Mouse (Mus musculus): Measurements from ENCODE around the gene Keap1.
"Not testable (repeated sequence)": the region's sequence is repeated elsewhere in the genome, so short reads cannot be mapped to it uniquely, and the experiment has no call there.

Keap1 gene

DNA sequence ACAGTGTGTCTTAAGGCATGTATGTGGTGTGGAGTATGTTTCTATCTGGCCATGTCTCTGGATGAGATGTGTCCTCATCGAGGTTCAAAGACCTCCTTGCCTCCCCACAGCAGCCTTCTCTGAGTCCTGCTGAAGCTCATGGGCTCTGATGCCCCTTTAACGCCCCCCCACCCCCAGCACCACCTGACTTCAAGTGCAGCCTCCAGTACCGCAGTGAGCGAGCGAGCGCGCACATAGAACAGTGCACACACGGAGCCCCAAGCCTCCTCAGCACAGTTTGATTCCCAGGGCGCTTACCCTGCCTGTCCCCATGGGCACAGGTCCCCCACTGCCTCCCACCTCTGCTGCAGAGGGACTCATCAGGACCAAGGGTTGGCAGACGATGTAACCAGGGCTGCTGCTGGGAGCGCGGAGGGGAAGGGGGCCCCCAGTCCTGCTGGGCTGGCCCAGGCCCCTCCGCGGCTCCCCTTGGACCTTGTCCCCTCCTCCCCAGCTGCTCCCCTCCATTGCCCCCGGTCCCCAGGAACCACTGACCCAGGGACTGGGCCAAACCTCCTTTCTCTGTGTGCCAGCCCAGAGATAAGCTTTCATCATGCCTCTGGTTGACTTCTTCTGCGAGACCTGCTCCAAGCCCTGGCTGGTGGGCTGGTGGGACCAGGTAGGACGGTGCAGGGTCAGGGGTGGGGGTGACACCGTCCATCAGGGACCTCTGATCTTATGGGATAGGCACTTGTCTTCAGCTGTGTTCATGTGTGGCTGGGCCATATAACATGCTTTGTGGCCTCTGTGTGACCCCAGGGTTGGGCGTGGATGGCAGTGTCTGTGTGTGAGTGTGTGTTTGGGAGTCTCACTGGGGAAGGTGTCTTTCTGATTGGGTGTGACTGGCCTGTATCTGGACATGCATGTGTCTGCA is 42.4 kb downstream of the Keap1 start:
- no peak for DNase-seq (ENCODE audit: low read depth, low spot score)

DNA sequence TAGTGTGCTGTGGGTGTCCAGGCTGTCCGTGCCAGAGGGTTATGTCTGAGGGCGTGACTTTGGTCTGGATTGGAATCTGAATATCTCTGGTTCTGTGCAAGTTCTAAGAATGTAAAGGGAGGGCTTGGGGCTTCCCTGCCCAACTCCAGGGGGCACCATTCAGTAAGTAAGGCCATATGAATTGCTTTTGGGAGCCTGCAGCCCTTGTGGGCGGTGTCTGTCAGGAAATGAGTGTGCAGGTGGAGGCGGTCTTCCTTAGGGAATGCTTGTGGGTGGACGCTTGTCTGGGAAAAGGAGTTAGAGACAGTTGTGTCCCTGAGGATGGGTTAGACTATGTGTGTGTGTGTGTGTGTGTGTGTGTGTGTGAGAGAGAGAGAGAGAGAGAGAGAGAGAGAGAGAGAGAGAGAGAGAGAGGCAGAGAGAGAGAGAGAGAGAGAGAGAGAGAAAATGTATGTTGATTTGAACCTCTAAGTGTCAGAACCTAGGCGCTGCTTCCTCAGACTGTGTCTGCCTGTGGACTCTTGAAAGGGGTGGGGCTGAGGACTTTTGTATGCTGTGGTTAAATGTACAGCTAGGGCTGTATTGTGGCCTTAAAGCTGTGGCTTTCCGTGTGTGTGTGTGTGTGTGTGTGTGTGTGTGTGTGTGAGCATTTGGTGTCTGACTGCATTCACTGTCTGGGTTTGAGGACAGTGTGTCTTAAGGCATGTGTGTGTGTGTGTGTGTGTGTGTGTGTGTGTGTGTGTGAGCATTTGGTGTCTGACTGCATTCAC is 43.2 kb downstream of the Keap1 start:
- DNase-seq (ENCODE audit: low read depth, low spot score): not testable (repeated sequence)

DNA sequence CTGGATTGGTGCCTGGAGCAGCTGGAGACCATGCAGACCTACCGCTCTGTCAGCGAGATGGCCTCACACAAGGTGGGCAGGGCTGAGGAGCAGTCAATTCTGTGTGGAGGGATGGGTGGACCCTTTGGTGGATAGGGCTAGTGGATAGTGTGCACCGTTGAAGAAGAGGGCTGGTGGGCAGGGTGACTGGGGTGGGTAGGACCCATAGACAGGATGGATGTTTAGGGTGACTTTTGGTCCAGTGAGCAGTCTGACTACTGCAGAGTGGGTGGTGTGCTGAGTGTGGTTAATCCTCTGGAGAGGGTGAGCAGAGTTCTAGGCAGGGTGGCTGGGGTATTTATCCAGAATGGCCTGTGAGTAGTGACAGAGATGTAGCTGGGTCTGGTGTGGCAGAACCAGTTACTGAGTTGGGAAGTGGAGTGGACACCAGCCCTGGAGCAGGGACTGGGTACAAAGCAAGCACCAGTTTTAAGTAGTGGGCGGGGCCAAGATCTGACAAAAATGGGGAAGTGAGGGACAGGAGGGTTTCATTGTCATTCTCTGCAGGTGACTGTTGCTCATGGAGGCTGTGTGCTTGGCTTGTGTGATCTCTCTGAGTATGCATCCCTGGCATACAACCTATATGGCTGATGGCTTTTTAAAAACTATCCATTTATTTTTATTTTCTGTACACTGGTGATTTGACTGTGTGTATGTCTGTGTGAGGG is 44.2 kb downstream of the Keap1 start:
- DNase-seq (ENCODE audit: low read depth, low spot score): no peak

DNA sequence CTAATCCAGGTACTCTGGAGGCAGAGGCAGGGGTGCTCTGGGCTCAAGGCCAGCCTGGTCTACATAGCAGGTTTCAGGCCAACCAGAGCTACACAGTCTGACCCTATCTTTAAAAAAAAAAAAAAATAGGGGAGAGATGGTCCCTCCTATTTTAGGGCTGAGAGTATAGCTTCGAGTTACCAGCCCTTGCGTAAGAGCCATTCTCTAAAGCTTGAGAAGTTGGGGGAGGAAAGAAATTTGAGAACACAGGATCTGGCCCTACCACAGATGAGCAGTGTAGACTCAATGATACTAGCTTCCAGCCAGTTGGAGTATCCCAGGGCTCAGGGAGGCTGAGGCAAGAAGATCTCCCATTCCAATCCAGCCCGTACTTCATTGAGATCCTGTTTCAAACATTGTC is 45.4 kb downstream of the Keap1 start:
- no peak for DNase-seq (ENCODE audit: low read depth, low spot score)

DNA sequence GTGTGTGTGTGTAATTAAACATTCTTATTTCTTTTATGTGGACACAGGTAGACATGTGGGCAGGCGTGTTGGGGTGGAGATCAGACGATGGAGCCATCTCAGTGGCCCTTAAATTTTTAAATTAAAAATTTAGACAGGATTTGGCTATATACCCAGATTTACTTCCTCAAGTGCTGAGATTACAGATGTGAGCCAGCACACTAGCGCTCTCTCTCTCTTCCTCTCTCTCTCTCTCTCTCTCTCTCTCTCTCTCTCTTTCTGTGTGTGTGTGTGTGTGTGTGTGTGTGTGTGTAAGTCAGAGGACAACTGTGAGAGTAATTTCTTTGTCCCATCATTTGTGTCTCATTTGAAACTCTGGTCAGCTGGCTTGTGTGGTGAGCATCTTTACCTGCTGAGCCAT is 48.5 kb downstream of the Keap1 start:
- no peak for DNase-seq (ENCODE audit: low read depth, low spot score)

DNA sequence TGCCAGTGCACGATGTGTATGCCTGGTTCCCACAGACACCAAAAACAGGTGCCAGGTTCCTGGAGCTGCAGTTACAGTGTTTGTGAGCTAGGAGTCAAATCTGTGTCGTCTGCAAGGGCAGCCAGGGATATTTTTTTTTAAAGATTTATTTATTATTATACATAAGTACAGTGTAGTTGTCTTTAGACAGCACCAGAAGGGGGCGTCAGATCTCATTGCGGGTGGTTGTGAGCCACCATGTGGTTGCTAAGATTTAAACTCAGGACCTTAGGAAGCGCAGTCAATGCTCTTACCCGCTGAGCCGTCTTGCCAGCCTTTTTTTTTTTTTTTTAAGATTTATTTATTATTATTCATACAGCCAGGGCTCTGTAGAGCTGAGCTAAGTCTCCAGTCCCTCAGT is 49.3 kb downstream of the Keap1 start:
- DNase-seq (ENCODE audit: low read depth, low spot score): no peak

DNA sequence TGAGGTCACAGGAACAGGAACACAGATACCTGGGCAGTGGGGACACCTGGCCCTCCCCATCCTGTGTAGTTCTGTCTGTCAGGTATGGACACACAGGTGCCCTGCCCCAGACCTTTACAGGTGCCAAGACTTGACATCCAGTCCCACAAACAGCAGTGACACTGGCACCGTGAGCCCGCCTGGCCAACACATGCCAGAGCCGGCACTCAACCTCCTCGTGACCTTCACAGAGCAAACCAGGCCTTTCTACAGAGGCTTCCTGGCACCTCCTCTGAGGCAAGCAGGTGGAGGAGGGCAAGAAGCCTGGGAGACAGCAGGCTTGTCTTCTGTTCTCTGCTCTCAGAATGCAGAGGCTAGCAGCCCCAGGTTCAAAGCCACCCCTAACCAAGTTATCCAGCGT is 53.7 kb downstream of the Keap1 start:
- no peak for DNase-seq (ENCODE audit: low read depth, low spot score)

DNA sequence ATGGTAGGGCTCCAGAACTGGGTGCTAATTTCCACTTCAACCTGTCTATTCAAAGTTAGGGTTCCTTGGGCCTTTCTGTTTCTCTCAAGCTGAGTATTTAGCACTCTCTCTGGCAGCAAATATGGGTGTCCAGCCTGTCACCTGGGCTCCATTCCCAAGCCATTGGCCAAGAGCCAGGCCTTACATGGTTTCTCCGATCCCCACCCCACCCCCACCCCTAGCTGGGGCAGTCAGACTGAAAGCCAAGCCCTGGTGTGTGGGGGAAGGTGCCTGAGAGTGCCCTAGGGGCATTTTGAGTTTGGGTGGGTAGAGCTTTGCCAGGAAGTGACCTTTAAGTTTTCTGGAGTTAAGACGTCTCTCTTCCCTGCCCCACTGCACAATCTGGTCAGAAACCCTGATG is 54.4 kb downstream of the Keap1 start:
- no peak for DNase-seq (ENCODE audit: low read depth, low spot score)

DNA sequence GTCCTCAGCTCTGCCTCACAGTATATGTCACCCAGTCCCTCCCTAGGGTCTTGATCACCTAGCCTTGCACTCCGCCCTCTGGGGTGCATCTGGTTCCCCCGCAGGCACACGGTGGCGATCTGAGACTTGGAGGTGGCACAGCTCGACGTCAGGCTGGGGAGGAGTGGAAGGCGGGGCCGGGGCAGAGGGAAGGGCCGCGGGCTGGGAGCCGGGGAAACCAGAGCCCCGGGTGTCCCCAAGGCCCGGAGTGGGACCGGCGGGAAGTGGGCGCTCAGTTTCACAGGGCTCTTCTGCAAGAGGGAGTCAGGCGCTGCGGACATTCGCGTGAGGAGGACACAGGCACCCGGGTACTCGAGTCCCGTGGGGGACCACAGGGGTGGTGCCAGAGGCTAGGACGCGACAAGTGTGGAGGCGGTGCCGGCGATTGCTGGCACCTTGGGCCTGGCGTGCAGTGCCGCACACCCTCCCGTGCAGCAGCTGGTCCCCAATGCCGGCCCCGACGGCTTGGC is 55.2 kb downstream of the Keap1 start:
- no peak for DNase-seq (ENCODE audit: low read depth, low spot score)

DNA sequence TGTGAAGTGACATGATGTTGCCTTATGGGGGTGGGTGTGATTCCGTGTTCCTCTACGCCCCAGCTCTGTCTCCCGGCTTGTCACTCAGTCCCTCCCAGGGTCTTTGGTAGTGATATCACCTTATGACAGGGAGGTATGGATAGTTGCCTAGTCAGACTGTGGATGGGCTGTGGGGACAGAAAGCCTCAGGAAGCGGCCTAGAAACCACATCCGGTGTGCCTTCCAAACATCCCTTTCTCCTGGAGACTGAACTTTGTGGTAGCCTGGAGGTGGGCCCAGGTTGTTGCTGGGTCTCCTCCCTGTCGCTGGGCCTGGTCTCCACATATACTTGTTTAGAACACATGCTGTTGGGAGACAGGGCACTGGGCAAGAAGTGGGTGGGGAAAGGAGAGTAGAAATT is 55.7 kb downstream of the Keap1 start:
- DNase-seq (ENCODE audit: low read depth, low spot score): no peak

DNA sequence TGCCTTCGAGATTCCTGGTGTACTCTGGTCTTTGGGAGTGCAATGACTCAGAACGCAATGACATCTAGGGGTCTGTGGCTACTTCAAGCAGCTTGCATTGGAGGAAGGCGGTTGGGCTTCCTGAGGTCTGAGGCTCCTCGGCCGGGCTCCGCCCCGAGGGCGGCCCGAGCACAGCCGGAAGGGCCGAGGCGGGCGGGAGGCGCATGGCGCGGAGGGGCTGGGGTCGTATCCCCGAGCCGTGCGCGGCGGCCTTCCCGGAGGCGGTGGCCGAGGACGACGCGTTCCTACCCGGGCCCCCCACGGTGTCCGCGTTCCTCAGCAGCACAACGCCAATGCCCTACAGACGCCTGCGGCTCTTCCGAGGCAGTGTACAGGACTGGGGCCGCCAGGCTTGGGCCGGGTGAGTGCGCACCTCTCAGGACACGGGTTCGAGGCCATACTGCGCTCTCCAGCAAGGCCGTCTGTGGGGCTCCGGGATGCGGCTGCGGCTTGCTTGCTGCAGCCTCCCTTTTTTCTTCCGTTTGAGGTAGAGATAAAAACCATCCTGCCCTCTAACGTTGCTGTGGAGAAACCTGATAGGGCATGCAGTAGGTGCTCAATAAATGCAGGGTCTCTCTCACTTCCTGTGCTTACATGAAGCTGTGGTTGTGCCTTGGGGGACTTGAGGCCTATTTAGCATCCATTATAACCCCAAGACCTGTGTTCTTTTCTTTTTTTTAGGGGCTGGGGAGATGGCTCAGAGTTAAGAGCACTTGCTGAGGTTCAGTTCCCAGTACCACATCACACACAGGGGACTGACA is 57.5 kb downstream of the Keap1 start:
- no peak for DNase-seq (ENCODE audit: low read depth, low spot score)

DNA sequence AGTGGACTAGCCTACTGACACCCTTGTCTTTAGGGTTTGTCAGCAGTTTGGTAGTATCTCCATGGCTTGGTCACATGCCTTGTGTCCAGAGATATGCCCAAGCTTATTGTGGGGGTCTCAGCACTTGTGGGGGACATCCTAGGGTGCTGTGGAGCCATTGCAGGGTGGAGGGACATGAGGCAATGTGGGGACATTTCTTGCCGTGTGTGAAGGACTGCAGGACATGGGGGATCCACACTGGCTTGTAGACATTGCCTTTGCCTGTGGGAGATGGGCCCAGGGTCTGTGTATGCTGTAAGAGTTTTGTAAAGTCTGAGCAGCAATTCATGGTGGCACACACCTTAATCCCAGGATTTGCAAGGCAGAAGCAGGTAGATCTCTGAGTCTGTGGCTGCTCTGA is 58.3 kb downstream of the Keap1 start:
- no peak for DNase-seq (ENCODE audit: low read depth, low spot score)

DNA sequence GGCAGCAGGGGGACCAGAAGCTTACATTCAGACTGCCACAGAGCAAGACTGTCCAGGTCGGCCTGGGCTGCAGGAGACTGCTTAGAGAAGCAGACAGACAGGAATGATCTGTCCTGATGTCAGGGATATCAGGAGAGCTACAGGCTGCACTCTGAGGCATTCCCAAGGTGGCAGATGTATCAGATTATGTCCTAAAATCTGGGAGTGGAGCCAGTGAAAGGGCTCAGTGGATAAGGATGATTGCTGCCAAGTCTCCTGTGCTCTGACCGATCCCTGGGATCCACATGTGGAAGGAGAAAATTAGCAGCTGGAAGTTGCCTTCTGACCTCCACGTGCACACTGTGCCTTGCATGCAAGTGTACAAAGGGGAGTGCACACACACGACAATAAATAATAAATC is 58.8 kb downstream of the Keap1 start:
- DNase-seq (ENCODE audit: low read depth, low spot score): no peak
